Mouse (Mus musculus) intestine, embryonic 14.5 days (tissue): ENCODE results near the gene 1600002K03Rik. TPM values are rescaled to one million over a fixed set of nuclear protein-coding genes. Genes with fewer than 3 reads are reported as not detected.

Experiments
- ATAC-seq: fragments of 200-750 bp; cut with Nextera tagmentation; replicated peaks from 2 replicates; pipeline ENCODE4 v1.8.0; 2017; ENCODE audit warnings: low read depth, moderate number of reproducible peaks, moderate TSS enrichment, moderate library complexity; ENCODE audit not compliant: low FRiP score, low TSS enrichment
- DNase-seq: peaks from one replicate; pipeline ENCODE4 v3.0.0-alpha.2; 2018; ENCODE audit warnings: low spot score
- H3K27ac ChIP-seq: fragments of 300-500 bp; sonication (generic); 2 replicates; pipeline ENCODE4 v1.5.1; 2014; ENCODE audit warnings: low read depth, mild to moderate bottlenecking, control low read depth
- H3K27me3 ChIP-seq: fragments of 300-500 bp; sonication (generic); replicated peaks from 2 replicates; pipeline ENCODE4 v1.6.1; 2014; ENCODE audit warnings: low read length, control low read depth; ENCODE audit not compliant: control insufficient read depth, insufficient read depth
- H3K36me3 ChIP-seq: fragments of 300-500 bp; sonication (generic); 2 replicates; pipeline ENCODE4 v1.6.1; 2014; ENCODE audit warnings: low read length, control low read depth; ENCODE audit not compliant: control insufficient read depth, insufficient read depth
- H3K4me1 ChIP-seq: fragments of 300-500 bp; sonication (generic); replicated peaks from 2 replicates; pipeline ENCODE4 v1.6.1; 2014; ENCODE audit warnings: low read length, control low read depth, mixed read lengths; ENCODE audit not compliant: control insufficient read depth, insufficient read depth
- H3K4me2 ChIP-seq: fragments of 300-500 bp; sonication (generic); 2 replicates; pipeline ENCODE4 v1.6.1; 2014; ENCODE audit warnings: low read length
- H3K4me3 ChIP-seq: fragments of 300-500 bp; sonication (generic); 2 replicates; pipeline ENCODE4 v1.5.1; 2014; ENCODE audit warnings: low read depth, low read length, control low read depth, mixed read lengths
- H3K9ac ChIP-seq: fragments of 300-500 bp; sonication (generic); 2 replicates; pipeline ENCODE4 v1.6.1; 2014; ENCODE audit warnings: mild to moderate bottlenecking, low read length
- H3K9me3 ChIP-seq: fragments of 300-500 bp; sonication (generic); 2 replicates; pipeline ENCODE4 v1.6.1; 2016; ENCODE audit warnings: low read length, control low read depth; ENCODE audit not compliant: control insufficient read depth
- WGBS: fragments of 180-500 bp; shearing (Covaris S2); extraction: QIAGEN DNeasy Blood & Tissue Kit; methylation state at CpG from one replicate; pipeline ENCODE4 v1.1.7; 2014; 5-methylcytosine and 5-hydroxymethylcytosine counted together
- polyA plus RNA-seq: library from polyadenylated mRNA; unstranded; fragments of >200 nt; fragmentation: Nextera tagmentation; extraction: Ambion mirVana; gene quantifications from 2 replicates; pipeline ENCODE4 v1.2.1, GENCODE M21; 2014

Gene 1600002K03Rik
- polyA plus RNA-seq, 1 experiment from 2014 or later = 16.7 TPM

DNA sequence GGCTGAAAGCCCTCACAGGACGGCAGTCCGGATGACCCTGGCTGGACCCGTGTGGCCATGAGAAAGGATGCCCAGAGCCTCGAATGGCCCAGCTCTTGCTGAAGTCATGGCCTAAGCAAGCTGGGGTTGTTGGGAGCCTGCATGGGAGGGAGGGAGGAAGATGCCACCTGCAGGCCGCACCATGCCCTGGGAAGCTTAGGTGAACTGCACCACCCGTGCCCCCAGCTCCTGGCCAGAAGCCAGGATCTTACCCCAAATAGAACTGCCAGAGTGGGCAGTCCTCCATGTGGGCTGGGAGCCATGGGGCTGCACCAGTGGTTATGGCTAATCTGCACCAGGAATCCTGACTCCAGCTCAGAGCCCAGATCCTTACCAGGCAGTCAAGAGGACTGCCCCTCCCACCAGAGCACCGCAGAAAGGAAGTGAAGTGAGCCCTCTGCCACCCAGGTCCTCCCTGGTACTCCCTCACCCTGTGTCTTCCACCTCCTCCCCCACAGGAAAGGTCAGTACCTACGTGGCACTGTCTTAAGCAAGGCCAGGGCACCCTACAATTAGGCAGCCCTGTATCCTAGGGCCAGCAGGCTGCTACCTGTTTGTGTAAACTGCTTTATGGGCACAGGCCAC is 39.4 kb upstream of the 1600002K03Rik start:
- peaks cover 25% of the 10 kb centered on the region for H3K27me3 ChIP-seq
- H3K4me2 ChIP-seq = no peak overlapping the region
- H3K27ac ChIP-seq = no peak overlapping the region
- 75% methylated on average over 8 of the region's 8 CpGs for WGBS
- H3K9ac ChIP-seq = no peak overlapping the region
- no peak for DNase-seq
- H3K9me3 ChIP-seq = no peaks in the 10 kb centered on the region
- peaks cover 61% of the 10 kb centered on the region for H3K36me3 ChIP-seq
- peaks cover 33% of the 10 kb centered on the region for H3K4me1 ChIP-seq
- H3K4me3 ChIP-seq = no peak overlapping the region
- no peak for ATAC-seq

DNA sequence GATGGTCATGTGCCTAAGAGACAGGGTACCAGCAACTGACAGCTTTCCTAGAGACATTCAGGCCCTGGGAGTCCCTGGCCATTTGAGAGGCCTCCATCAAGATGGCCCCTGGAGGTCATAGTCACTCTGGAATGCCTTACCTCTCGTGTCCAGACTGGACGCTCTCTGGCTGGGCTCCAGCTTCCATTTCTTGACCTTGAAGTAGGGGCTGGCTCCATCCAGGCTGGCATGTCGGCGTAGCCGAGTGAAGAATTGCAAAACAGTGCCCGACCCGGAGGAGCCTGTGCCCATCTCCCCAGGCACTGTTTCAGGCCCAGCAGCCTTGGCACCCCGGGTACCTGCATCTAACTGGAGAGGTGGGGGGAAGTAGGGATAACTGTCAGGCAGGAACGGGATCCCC is 38.3 kb upstream of the 1600002K03Rik start:
- H3K4me2 ChIP-seq = no peak overlapping the region
- H3K9me3 ChIP-seq = no peaks in the 10 kb centered on the region
- 89% methylated on average over 9 of the region's 9 CpGs for WGBS
- no peak overlapping the region for H3K4me3 ChIP-seq
- H3K36me3 ChIP-seq = peaks cover 50% of the 10 kb centered on the region
- peaks cover 25% of the 10 kb centered on the region for H3K27me3 ChIP-seq
- H3K9ac ChIP-seq = no peak overlapping the region
- peaks cover 34% of the 10 kb centered on the region for H3K4me1 ChIP-seq
- ATAC-seq (no peak), DNase-seq (no peak)
- H3K27ac ChIP-seq = no peak overlapping the region

DNA sequence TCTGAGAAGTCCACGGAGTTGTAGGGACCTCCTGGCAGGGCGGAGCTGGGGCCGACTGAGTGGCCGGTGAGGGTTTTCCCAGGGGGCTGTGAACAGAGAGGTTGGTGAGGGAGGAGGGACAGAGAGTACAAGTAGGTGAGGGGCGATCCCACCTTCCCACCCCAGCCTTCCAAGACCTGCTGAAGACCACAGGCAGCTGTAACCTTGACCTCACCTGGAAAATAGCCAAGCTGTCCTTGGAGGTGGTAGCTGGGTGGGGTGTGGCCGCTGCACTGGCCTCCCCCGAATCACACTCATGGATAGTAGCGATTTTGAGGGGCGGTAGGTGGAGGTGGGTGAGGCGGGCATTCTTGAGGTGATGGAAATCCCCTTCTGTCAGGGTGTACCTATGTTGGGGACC is 37.6 kb upstream of the 1600002K03Rik start:
- H3K9ac ChIP-seq = no peak overlapping the region
- no peak overlapping the region for H3K4me3 ChIP-seq
- no peaks in the 10 kb centered on the region for H3K9me3 ChIP-seq
- WGBS = 81% methylated on average over 10 of the region's 10 CpGs
- DNase-seq (no peak), ATAC-seq (no peak)
- no peak overlapping the region for H3K4me2 ChIP-seq
- peaks cover 25% of the 10 kb centered on the region for H3K27me3 ChIP-seq
- no peak overlapping the region for H3K27ac ChIP-seq
- H3K4me1 ChIP-seq = peaks cover 31% of the 10 kb centered on the region
- peaks cover 43% of the 10 kb centered on the region for H3K36me3 ChIP-seq

DNA sequence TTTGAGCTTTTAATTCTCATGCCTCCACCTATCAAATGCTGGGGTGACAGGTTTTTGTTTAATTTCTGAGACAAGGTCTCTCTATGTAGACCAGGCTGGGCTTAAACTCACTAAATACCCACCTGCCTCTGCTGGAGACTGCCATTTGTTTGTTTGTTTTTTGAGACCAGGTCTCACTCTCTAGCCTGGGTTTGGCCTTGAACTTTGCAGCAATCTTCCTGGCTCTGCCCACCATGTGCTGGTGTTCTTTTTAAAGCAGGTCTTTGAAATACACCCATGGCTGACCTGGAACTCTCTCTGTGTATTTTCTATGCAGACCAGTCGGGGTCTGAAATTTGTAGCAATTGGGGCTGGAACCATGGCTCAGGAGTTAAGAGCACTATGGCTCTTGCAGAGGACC is 37.1 kb upstream of the 1600002K03Rik start:
- Histone ChIP-seq H3K27ac (no peak overlapping the region), H3K9ac (no peak overlapping the region), H3K4me3 (no peak overlapping the region), H3K27me3 (peaks cover 25% of the 10 kb centered on the region), H3K9me3 (no peaks in the 10 kb centered on the region), H3K36me3 (peaks cover 38% of the 10 kb centered on the region), H3K4me2 (no peak overlapping the region), H3K4me1 (peaks cover 31% of the 10 kb centered on the region)
- no peak for DNase-seq
- WGBS = 97% methylated on average over 1 of the region's 1 CpGs
- ATAC-seq = no peak

DNA sequence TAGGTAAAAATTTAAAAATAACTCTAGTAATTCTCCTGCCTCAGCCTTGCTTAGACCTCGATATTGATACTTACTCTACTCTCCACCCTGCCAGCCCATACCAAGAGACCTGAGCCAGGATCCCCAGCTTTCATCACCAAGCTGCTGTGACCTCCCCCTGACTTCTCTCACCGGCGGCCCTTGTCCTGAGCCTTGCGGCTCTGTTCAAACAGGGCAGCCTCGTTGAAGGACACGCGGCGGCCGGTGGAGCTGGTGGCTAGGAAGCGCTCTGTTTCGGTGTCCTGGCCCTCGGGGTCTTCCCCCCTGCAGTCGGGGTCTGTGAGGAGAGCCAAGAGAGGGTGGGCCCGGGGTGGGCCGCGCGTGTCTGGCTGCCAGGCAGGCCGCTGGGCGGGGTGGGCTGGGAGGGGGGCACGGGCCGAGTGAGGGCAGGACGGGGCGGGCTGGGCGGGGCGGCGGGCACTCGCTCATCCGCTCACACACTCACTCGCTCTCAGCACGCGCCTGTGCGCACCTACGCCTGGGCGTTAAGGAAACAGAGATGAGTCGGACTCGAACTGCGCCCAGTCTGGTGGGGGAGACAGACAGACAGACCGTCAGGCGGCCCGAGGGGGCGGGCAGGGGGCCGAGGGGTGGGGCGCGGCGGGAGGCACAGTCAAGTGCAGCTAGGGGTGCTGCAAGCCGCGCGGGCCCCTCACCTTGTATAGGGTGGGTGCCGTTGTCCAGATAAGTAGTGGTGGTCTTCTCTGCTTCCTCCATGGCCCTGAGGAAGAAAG is 36.4 kb upstream of the 1600002K03Rik start:
- ATAC-seq (no peak), DNase-seq (no peak)
- H3K27ac ChIP-seq = no peak overlapping the region
- H3K36me3 ChIP-seq = peaks cover 31% of the 10 kb centered on the region
- 16% methylated on average over 37 of the region's 49 CpGs for WGBS
- H3K9me3 ChIP-seq = no peaks in the 10 kb centered on the region
- H3K9ac ChIP-seq = no peak overlapping the region; the same call in 1 of the 2 replicates
- H3K4me1 ChIP-seq = peaks cover 26% of the 10 kb centered on the region
- peak overlapping the region; percentile 97 for H3K4me2 ChIP-seq
- H3K4me3 ChIP-seq = peak overlapping the region; percentile 63
- peaks cover 25% of the 10 kb centered on the region for H3K27me3 ChIP-seq

DNA sequence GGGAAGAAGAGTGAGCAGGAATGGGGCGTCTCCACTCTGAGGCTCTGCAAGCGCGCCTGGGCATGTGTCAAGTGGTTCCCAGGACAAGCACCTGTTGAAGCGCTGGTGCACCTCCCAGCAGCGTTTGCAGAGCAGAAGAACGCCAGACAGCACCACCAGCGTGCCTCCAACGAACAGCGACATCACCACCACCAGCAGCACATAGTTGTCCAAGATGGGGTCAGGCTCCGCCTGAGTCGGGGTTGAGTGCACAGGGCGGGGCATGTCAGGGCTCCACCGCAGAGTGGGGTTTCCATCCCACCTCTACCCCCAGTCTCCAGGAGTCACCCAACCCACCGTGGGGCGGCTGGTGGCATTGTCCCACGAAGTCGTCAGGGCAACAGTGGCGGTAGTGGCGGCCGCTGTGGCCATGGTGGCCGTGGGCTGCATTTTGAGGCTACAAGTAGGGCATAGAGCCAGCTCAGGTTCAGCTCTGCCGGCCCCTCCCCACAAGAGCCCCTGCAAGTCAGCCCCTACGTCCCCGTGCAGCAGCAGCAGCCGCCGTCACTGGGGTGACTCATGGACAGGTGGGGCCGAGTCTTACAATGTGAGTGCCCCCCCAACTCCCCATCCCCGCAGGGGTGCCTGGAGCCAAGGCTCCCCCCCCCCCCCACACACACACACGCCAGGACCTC is 35.7 kb upstream of the 1600002K03Rik start:
- H3K9me3 ChIP-seq = no peaks in the 10 kb centered on the region
- peak overlapping the region; percentile 34; the same call in 1 of the 2 replicates for H3K9ac ChIP-seq
- 7% methylated on average over 28 of the region's 29 CpGs for WGBS
- H3K36me3 ChIP-seq = peaks cover 25% of the 10 kb centered on the region
- peaks cover 21% of the 10 kb centered on the region for H3K4me1 ChIP-seq
- DNase-seq = peak; percentile 67
- ATAC-seq = no peak
- peaks cover 25% of the 10 kb centered on the region for H3K27me3 ChIP-seq
- peak overlapping the region; percentile 63 for H3K4me3 ChIP-seq
- H3K4me2 ChIP-seq = peak overlapping the region; percentile 97
- H3K27ac ChIP-seq = no peak overlapping the region

DNA sequence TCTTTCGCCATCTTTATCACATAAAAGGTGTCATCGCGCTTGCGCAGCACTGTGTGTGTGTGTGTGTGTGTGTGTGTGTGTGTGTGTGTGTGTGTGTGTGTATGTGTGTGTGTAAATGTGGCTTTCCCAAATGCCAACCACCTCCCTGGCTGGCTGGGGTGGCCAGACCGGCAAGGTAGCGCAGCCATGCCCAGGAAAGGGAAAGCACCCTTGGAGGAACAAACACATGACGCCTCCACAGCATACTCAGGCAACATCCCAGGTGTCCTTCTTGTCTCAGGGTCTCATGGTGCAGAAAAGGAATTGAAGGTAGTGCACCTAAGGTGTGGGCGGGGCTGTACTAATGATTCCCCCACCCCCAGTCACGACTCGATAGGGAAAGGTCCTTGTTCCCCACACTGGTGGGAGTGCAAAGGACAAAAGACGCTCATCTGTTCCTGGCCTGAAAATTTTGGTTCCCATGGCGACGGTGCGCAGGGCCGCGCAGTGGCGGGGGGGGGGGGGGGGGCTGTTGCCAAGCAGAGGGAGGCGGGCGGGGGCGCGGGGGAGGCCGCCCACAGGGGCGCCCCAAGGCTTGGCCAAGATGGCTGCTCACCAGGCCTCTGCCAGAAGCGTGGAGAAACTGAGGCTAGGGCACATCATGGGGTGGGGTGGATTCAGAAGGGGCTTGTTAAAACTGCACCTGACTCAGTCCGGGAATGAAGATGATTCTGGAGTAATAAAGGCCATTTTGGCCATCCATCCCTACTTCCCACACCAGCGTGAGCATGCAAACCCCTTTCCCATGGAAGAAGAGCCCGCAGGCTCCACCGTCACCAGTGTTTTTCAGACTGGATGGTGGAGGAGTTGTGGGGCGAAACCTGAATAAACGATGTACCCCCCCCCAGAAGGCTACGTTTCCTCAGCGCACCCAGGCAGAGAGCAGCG is 34.9 kb upstream of the 1600002K03Rik start:
- H3K36me3 ChIP-seq = peaks cover 17% of the 10 kb centered on the region; the same call in 1 of the 2 replicates
- H3K27me3 ChIP-seq = peaks cover 25% of the 10 kb centered on the region
- peaks cover 24% of the 10 kb centered on the region for H3K4me1 ChIP-seq
- peak overlapping the region; percentile 97 for H3K4me2 ChIP-seq
- ATAC-seq = no peak
- H3K9ac ChIP-seq = peak overlapping the region; percentile 67
- no peak overlapping the region for H3K27ac ChIP-seq
- WGBS = 6% methylated on average over 28 of the region's 33 CpGs
- peak overlapping the region; percentile 63 for H3K4me3 ChIP-seq
- no peak for DNase-seq
- no peaks in the 10 kb centered on the region for H3K9me3 ChIP-seq
